Mouse (Mus musculus): ENCODE data around the gene Birc5. TPM values are rescaled to one million over a fixed set of nuclear protein-coding genes. Genes with fewer than 3 reads are reported as not detected.

The Birc5 gene
- polyA plus RNA-seq, 1 experiment = 69.8 TPM

DNA sequence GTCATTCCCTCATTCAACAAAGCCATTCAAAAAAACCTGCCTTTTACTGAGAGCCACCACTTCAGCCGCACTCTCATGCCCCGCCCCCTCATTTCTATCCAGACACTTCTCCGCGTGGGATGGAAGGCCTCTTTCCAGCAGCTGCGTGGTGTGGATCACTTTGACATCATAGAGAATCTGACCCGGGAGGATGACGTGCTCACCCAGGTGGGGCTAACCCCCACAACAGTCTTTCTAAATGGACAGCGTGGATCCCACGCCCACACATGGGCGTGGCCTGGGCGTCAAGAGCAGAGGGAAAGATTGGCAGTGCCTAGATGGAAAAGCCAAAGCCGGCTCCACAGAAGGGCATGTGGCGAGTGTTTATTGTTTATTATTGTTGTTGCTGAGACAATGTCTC, 12.7 kb upstream of the Birc5 start:
- Histone ChIP-seq H3K4me3 (replicated peaks) (no peak overlapping the region), H3K36me3 (replicated peaks; ENCODE audit: low read length) (no peaks in the 10 kb centered on the region), H3K27me3 (replicated peaks) (peaks cover 34% of the 10 kb centered on the region), H3K9me3 (no peaks in the 10 kb centered on the region), H3K4me1 (peaks cover 46% of the 10 kb centered on the region)
- no peak for TF ChIP-seq GATA1 (IDR thresholded peaks at IDR 0.05; ENCODE audit: borderline replicate concordance, low read length)
- TF ChIP-seq FLI1 (IDR thresholded peaks at IDR 0.05; ENCODE audit: low read length) = no peak

DNA sequence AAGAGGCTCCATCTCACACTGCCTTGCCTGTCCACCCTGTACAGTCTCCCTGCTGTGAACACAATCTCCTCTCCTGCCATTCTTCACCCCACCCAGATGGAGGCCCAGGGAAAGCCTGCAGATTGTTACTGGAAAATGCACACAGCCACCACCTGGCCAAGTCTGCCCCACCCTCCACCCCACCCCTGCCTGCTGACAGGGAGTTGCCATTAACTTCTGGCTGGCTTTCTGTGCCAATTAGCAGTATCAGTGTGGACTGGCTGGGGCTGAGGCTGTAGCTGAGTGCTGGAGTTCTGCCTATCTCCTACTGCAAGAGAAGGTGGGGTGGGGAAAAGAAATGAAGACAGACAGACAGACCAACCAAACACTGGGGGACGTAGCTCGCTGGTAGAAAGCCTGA, 10.5 kb upstream of the Birc5 start:
- H3K27me3 ChIP-seq (replicated peaks) = peaks cover 44% of the 10 kb centered on the region
- no peaks in the 10 kb centered on the region for H3K9me3 ChIP-seq
- H3K4me1 ChIP-seq = peaks cover 48% of the 10 kb centered on the region
- no peak overlapping the region for H3K4me3 ChIP-seq (replicated peaks)
- H3K36me3 ChIP-seq (replicated peaks; ENCODE audit: low read length) = no peaks in the 10 kb centered on the region
- TF ChIP-seq FLI1 (IDR thresholded peaks at IDR 0.05; ENCODE audit: low read length) (no peak), GATA1 (IDR thresholded peaks at IDR 0.05; ENCODE audit: borderline replicate concordance, low read length) (no peak)

DNA sequence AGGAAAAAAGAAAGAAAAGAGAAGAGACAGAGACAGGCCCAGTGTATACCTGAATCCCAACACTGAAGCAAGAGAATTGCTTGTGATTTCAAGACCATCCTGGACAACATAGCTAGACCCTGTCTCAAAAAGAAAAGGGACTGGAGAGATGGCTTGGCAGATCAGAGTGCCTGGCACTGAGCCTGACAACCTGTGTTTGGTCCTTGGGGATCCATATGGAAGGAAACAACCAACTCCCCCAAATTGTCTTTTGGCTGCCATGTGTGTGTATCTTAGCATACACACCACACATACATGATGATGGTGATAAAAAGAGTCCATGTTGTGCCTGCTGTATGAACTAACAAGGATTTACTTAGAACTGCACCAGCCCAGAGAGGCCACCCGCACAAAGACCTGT, 10.0 kb upstream of the Birc5 start:
- H3K4me3 ChIP-seq (replicated peaks) = no peak overlapping the region
- no peaks in the 10 kb centered on the region for H3K36me3 ChIP-seq (replicated peaks; ENCODE audit: low read length)
- H3K9me3 ChIP-seq = no peaks in the 10 kb centered on the region
- TF ChIP-seq GATA1 (IDR thresholded peaks at IDR 0.05; ENCODE audit: borderline replicate concordance, low read length) = no peak
- TF ChIP-seq FLI1 (IDR thresholded peaks at IDR 0.05; ENCODE audit: low read length) = no peak
- peaks cover 47% of the 10 kb centered on the region for H3K4me1 ChIP-seq
- H3K27me3 ChIP-seq (replicated peaks) = peaks cover 44% of the 10 kb centered on the region

DNA sequence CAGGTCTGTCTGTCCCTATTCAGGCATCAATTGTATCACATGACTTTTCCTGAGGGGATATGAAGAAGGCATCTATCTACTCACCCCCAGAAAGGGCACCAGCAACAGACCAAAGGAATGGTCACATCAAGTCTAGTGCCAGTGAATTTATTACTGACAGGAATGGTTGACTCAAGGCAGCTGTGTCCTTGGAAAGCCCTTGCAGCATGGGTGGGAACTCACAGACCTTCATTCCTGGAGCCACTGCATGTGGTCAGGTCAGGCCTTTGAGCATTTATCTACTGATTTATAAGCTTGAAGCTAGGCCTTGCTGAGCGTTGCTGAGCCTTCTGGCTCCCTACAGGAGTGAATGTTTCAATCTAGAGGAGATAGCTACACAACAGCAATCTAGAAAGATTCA, 8.1 kb upstream of the Birc5 start:
- Histone ChIP-seq H3K36me3 (replicated peaks; ENCODE audit: low read length) (no peaks in the 10 kb centered on the region), H3K27me3 (replicated peaks) (peaks cover 34% of the 10 kb centered on the region), H3K4me1 (peaks cover 31% of the 10 kb centered on the region), H3K9me3 (no peaks in the 10 kb centered on the region), H3K4me3 (replicated peaks) (no peak overlapping the region)
- TF ChIP-seq GATA1 (IDR thresholded peaks at IDR 0.05; ENCODE audit: borderline replicate concordance, low read length) (no peak), FLI1 (IDR thresholded peaks at IDR 0.05; ENCODE audit: low read length) (no peak)

DNA sequence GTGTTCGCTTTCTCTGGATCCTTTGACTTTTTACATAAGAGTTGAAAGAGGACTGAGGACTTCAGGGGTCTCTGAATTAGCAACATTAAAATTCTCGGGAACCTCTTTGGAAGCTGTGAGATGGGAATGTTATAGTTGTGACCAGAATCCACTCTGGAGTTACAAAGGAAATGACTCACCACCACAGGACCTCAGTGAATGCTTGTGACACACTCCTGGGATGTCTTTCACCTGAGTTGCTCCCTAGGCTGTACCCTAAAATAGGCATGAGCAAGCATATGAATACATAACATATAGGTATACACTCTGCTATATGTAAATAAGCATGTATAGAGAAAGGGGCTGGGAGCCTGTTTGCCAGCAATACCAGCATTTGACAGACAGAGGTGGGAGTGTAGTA, 5.6 kb upstream of the Birc5 start:
- peaks cover 50% of the 10 kb centered on the region for H3K4me1 ChIP-seq
- TF ChIP-seq GATA1 (IDR thresholded peaks at IDR 0.05; ENCODE audit: borderline replicate concordance, low read length) (no peak), FLI1 (IDR thresholded peaks at IDR 0.05; ENCODE audit: low read length) (no peak)
- no peaks in the 10 kb centered on the region for H3K36me3 ChIP-seq (replicated peaks; ENCODE audit: low read length)
- H3K9me3 ChIP-seq = no peaks in the 10 kb centered on the region
- no peak overlapping the region for H3K4me3 ChIP-seq (replicated peaks)
- peaks cover 26% of the 10 kb centered on the region for H3K27me3 ChIP-seq (replicated peaks)

DNA sequence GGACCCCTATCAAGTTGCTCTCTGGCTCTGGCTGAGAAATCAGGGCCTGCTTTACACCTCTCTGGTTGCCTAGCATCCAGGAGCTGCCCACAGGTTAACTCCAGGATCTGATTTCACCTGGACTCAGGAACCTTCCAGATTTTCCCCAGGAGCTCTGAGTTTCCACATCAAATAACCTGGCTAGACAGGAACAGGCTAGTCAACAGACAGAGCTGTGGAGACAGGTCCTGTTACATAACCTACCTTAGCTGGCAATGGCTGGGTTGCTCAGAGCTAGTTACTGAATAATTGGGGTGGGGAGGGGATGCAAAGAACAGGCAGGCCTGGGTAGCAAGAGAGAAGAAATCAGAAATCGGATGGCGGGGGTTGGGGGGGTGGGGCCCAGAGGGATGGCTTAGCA, 4.1 kb upstream of the Birc5 start:
- peaks cover 16% of the 10 kb centered on the region for H3K27me3 ChIP-seq (replicated peaks)
- H3K4me3 ChIP-seq (replicated peaks) = no peak overlapping the region
- TF ChIP-seq GATA1 (IDR thresholded peaks at IDR 0.05; ENCODE audit: borderline replicate concordance, low read length) (no peak), FLI1 (IDR thresholded peaks at IDR 0.05; ENCODE audit: low read length) (no peak)
- no peaks in the 10 kb centered on the region for H3K36me3 ChIP-seq (replicated peaks; ENCODE audit: low read length)
- peaks cover 62% of the 10 kb centered on the region for H3K4me1 ChIP-seq
- no peaks in the 10 kb centered on the region for H3K9me3 ChIP-seq

DNA sequence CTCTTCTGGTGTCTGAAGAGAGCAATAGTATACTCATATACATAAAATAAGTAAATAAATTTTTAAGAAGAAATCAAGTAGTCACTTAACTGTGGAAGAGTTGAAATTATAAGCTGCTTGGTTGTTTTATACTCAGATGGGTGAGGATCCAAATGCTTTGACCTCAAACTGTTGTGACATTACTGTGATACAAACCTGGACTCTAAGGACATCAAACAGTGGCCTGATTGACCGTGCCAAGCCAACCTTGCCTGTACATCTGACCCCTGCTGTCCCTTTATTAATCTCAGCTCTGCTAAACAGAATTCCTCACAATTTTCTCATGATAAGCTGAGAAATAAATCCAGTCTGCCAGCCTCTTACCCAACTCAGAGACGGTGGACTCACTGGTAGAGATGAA, 3.4 kb upstream of the Birc5 start:
- peaks cover 64% of the 10 kb centered on the region for H3K4me1 ChIP-seq
- no peak for TF ChIP-seq FLI1 (IDR thresholded peaks at IDR 0.05; ENCODE audit: low read length)
- no peak for TF ChIP-seq GATA1 (IDR thresholded peaks at IDR 0.05; ENCODE audit: borderline replicate concordance, low read length)
- H3K4me3 ChIP-seq (replicated peaks) = no peak overlapping the region

DNA sequence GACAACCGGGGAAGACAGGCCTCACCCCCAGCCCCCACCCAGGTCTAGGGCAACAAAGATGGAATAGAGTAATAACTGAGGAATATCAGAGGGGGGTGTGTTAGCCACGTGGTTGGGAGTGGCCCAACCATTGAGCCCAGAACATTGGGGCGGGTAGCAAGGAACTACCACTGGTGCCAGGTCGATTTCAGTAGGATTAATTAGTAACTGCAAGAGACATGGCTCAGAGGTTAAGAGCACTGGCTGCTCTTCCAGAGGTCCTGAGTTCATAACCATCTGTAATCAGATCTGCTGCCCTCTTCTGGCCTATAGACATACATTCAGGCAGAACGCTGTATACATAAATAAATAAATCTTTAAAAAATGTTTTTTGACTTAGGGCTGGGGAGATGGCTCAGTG, 2.4 kb upstream of the Birc5 start:
- peaks cover 65% of the 10 kb centered on the region for H3K4me1 ChIP-seq
- peaks cover 9% of the 10 kb centered on the region for H3K27me3 ChIP-seq (replicated peaks)
- peaks cover 6% of the 10 kb centered on the region for H3K36me3 ChIP-seq (replicated peaks; ENCODE audit: low read length)
- H3K9me3 ChIP-seq = no peaks in the 10 kb centered on the region
- H3K4me3 ChIP-seq (replicated peaks) = no peak overlapping the region
- no peak for TF ChIP-seq GATA1 (IDR thresholded peaks at IDR 0.05; ENCODE audit: borderline replicate concordance, low read length)
- TF ChIP-seq FLI1 (IDR thresholded peaks at IDR 0.05; ENCODE audit: low read length) = no peak

More for the DNA sequence above, 3.4 kb upstream of the Birc5 start:
- Histone ChIP-seq H3K36me3 (replicated peaks; ENCODE audit: low read length) (no peaks in the 10 kb centered on the region), H3K27me3 (replicated peaks) (peaks cover 11% of the 10 kb centered on the region), H3K9me3 (no peaks in the 10 kb centered on the region)

DNA sequence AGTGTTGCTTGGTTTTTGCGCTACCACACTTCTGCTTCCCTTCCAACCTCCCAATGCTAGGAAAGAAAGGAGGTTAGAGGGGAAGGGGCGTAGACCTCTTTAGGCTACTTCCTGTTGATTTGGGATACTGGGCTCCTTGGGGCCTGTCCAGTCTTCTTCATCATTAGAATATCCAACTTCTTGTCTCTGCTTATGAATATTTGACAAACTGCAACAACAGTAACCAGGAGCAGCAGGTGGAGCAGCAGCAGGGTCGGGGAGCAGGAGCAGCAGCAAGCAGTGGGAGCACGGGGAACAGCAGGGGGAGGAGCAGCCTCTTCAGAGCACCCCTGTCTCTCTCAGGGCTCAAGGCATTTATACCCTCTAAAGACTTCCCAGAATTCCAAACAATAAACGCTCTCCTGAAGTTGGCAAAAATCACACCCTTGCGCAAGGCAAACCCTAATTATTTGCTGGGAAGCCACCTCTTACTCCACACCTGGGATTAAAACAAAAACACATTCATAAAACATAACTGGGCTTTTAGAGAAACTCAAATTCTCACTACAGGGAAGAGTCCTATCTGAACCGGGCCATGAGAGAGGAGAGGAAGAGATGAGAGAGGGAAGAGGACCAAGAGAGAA, 1.3 kb upstream of the Birc5 start:
- Histone ChIP-seq H3K9me3 (no peaks in the 10 kb centered on the region), H3K4me1 (peaks cover 55% of the 10 kb centered on the region), H3K27me3 (replicated peaks) (no peaks in the 10 kb centered on the region), H3K36me3 (replicated peaks; ENCODE audit: low read length) (peaks cover 17% of the 10 kb centered on the region), H3K4me3 (replicated peaks) (peak overlapping the region; percentile 98)
- no peak for TF ChIP-seq GATA1 (IDR thresholded peaks at IDR 0.05; ENCODE audit: borderline replicate concordance, low read length)
- TF ChIP-seq FLI1 (IDR thresholded peaks at IDR 0.05; ENCODE audit: low read length) = no peak

DNA sequence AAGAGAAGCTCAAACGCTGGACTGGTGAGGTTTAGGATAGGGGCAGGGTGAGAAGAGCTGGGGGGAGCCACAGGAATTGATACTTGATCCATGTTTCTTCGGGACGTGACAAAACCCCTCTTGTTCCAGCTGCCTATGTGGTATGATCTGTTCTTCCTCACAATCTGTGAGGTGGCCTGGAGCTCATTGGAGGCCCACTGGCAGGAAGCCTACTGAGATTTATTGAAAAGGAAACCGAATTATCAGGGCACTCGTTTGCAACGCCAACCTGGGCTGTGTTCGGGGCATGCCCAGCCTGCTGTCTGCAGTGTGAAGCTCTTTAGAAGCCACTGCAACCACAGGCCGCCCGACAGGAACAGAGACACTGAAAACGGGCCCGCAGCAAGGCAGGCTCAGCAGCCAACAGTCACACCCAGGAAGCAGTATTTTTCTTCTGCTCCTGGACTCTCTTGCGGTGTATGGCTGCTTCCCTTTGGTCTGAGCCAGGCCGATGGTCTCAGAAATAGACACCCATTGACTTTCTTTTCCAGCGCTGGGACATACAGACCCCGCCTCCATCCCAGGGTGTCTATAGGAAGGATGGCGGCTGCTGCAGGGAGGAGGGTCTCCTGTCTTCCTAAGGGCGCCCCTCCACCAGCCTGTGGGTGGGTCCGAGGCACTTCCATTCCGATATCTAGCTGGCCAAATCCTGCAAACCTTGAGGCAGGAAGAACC, 623 bp upstream of the Birc5 start:
- Histone ChIP-seq H3K9me3 (no peaks in the 10 kb centered on the region), H3K27me3 (replicated peaks) (no peaks in the 10 kb centered on the region), H3K4me1 (peaks cover 53% of the 10 kb centered on the region), H3K36me3 (replicated peaks; ENCODE audit: low read length) (peaks cover 24% of the 10 kb centered on the region), H3K4me3 (replicated peaks) (peak overlapping the region; percentile 98)
- no peak for TF ChIP-seq GATA1 (IDR thresholded peaks at IDR 0.05; ENCODE audit: borderline replicate concordance, low read length)
- TF ChIP-seq FLI1 (IDR thresholded peaks at IDR 0.05; ENCODE audit: low read length) = no peak

Data from megakaryocyte, embryonic 14.5 days (primary cell).